Mouse (Mus musculus): ENCODE measurements around the gene Muc5b. TPM values are rescaled to one million over a fixed set of nuclear protein-coding genes. Genes with fewer than 3 reads are reported as not detected.

Gene Muc5b
- not detected in 2 replicates for total RNA-seq (2023)

DNA sequence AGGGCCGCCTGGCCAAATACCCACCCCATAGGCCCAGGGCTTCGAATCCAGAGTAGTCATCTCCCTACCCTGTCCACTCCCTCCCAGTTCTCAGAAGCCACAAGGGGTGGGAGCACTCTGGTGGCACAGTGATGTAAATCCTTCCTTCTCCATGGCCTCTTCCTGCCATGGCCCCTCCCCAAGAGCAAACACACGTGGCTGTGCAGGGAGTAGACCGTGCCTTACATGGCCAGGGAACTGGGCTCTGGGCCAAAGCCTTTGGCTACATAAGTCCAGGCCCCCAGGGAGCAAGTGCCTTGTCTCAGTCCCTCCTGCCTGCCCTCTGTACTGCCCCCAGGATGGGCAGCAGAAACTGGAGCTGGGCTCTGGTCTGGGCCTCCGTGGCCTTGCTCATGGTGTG is at the start of gene Muc5b:
Muc5b (plus strand) TSS at position 292 of the 400 bp plus-strand sequence.

GRCm38 (mm10) chr7:141918407-141918806 is 79.5 kb downstream of the Muc5b start, which contains the start of gene Tollip:
Gene Tollip (minus strand): TSS chr7:141918507.

Other genes with a start within 250 kb of the Muc5b start
- 0.07 and 0.16 TPM in 2 replicates for gene Muc6, start 183.8 kb upstream of the Muc5b start, total RNA-seq (2023)
- gene Muc2, start 148.7 kb upstream of the Muc5b start, total RNA-seq (2023): 0.86 and 0.95 TPM in 2 replicates
- not detected in 2 replicates for gene Muc5ac, start 50.1 kb upstream of the Muc5b start, total RNA-seq (2023)
- 86.6 and 106 TPM in 2 replicates for gene Tollip, start 79.4 kb downstream of the Muc5b start, total RNA-seq (2023)
- not detected in 2 replicates for gene Brsk2, start 110.7 kb downstream of the Muc5b start, total RNA-seq (2023)
- gene Mob2, start 222.0 kb downstream of the Muc5b start, total RNA-seq (2023): 36.0 and 67.4 TPM in 2 replicates

All from neutrophil, adult 65 days (primary cell).